Comparison of ENCODE assay signal across 14 mouse cellular contexts in genomic region chr17:36225231-36225824, GRCm38 (mm10). TPM values are rescaled to one million over a fixed set of nuclear protein-coding genes. Genes with fewer than 3 reads are reported as not detected.
DNase-seq lines count a peak whose midpoint lies in the region; ATAC-seq and TF ChIP-seq lines count a peak whose summit lies in the region.
"Had no signal": no experiment of that assay in that cellular context is flagged by ENCODE, and none has a peak within 500 bp of the region (broad histone marks: within the 10 kb centered on the region; RNA-seq: fewer than 3 reads in every experiment).

No protein-coding gene starts in this region.

- peak overlapping the region; percentile 3 to 6; a peak in 1 of 4 replicates for H3K4me3 ChIP-seq in heart, embryonic 14.5 days (ENCODE audit: control insufficient read depth in 1 of 2, insufficient read depth in 1 of 2, low read depth in 1 of 2, low read length in 2 of 2)
- H3K4me3 ChIP-seq in heart, adult 2 months, result no peak overlapping the region
- H3K4me3 ChIP-seq in heart, postnatal 0 days (ENCODE audit: low read depth, low read length), result no peak overlapping the region
- no peak overlapping the region for H3K4me3 ChIP-seq in neural tube, embryonic 13.5 days
- no peak overlapping the region for H3K4me3 ChIP-seq in liver, postnatal 0 days (ENCODE audit: low read depth, low read length)
- H3K4me3 ChIP-seq: liver, embryonic 12.5 days had no signal

- H3K9me3 ChIP-seq in heart, embryonic 14.5 days (ENCODE audit: control insufficient read depth, low read length), result no peaks in the 10 kb centered on the region
- no peaks in the 10 kb centered on the region for H3K9me3 ChIP-seq in heart, postnatal 0 days (replicated peaks; ENCODE audit: control insufficient read depth, low read length)
- no peaks in the 10 kb centered on the region for H3K9me3 ChIP-seq in neural tube, embryonic 13.5 days
- H3K9me3 ChIP-seq in liver, postnatal 0 days (ENCODE audit: low read length), result no peaks in the 10 kb centered on the region
- H3K9me3 ChIP-seq: liver, embryonic 12.5 days had no signal

- H3K27me3 ChIP-seq in heart, embryonic 14.5 days (ENCODE audit: control insufficient read depth, insufficient read depth, low read length), result peaks cover 62% of the 10 kb centered on the region
- H3K27me3 ChIP-seq in heart, adult 2 months (ENCODE audit: control insufficient read depth, insufficient read depth, low read length), result peaks cover 17% of the 10 kb centered on the region
- peaks cover 38% of the 10 kb centered on the region for H3K27me3 ChIP-seq in heart, postnatal 0 days (ENCODE audit: control insufficient read depth, insufficient read depth, low read length)
- peaks cover 43% of the 10 kb centered on the region for H3K27me3 ChIP-seq in neural tube, embryonic 13.5 days
- peaks cover 29% of the 10 kb centered on the region for H3K27me3 ChIP-seq in liver, postnatal 0 days (ENCODE audit: insufficient read depth, low read length)

- no peak overlapping the region for H3K9ac ChIP-seq in heart, embryonic 14.5 days (ENCODE audit: low read length)
- no peak overlapping the region for H3K9ac ChIP-seq in heart, adult 2 months (ENCODE audit: low read depth, low read length)
- H3K9ac ChIP-seq in heart, postnatal 0 days (replicated peaks; ENCODE audit: low read depth, low read length), result no peak overlapping the region
- no peak overlapping the region for H3K9ac ChIP-seq in neural tube, embryonic 13.5 days
- H3K9ac ChIP-seq in liver, postnatal 0 days (replicated peaks), result no peak overlapping the region
- H3K9ac ChIP-seq: liver, embryonic 12.5 days had no signal

- H3K79me2 ChIP-seq in heart, adult 2 months (replicated peaks; ENCODE audit: control insufficient read depth, insufficient read depth, low read length), result no peaks in the 10 kb centered on the region

- intact Hi-C loops in heart, adult 2 months (cut with DNase I), result no loop called here

- TF ChIP-seq POLR2A in heart, adult 2 months (IDR thresholded peaks at IDR 0.05; ENCODE audit: insufficient read depth, low read depth, low read length), result no peak

- TF ChIP-seq CTCF in heart, adult 2 months (IDR thresholded peaks at IDR 0.05), result no peak
- no peak for TF ChIP-seq CTCF in heart, postnatal 0 days (IDR thresholded peaks at IDR 0.05; ENCODE audit: low read depth)
- TF ChIP-seq CTCF in liver, postnatal 0 days (IDR thresholded peaks at IDR 0.05; ENCODE audit: low read depth), result no peak

- H3K4me2 ChIP-seq in heart, embryonic 14.5 days (ENCODE audit: low read length), result peak overlapping the region; percentile 49
- peak overlapping the region; percentile 31; the same call in 1 of the 2 replicates for H3K4me2 ChIP-seq in heart, postnatal 0 days (ENCODE audit: low read depth, low read length)
- H3K4me2 ChIP-seq in neural tube, embryonic 13.5 days, result peak overlapping the region; percentile 18
- no peak overlapping the region for H3K4me2 ChIP-seq in liver, postnatal 0 days (ENCODE audit: low read depth, low read length)
- H3K4me2 ChIP-seq: liver, embryonic 12.5 days had no signal

- no peak for TF ChIP-seq EP300 in heart, adult 2 months (IDR thresholded peaks at IDR 0.05; ENCODE audit: insufficient read depth, low read depth, low read length)
- TF ChIP-seq EP300 in heart, postnatal 0 days (IDR thresholded peaks at IDR 0.05; ENCODE audit: low read depth), result no peak
- no peak for TF ChIP-seq EP300 in liver, postnatal 0 days (IDR thresholded peaks at IDR 0.05; ENCODE audit: low read depth)

- no peak overlapping the region for H3K27ac ChIP-seq in heart, embryonic 14.5 days (replicated peaks in 1 of 2; ENCODE audit: control insufficient read depth in 1 of 2, insufficient read depth in 1 of 2, low read depth in 2 of 2, low read length in 2 of 2)
- no peak overlapping the region for H3K27ac ChIP-seq in heart, adult 2 months
- H3K27ac ChIP-seq in heart, postnatal 0 days (ENCODE audit: low read depth), result no peak overlapping the region
- no peak overlapping the region for H3K27ac ChIP-seq in neural tube, embryonic 13.5 days (replicated peaks)
- no peak overlapping the region for H3K27ac ChIP-seq in liver, postnatal 0 days (ENCODE audit: low read depth)
- H3K27ac ChIP-seq: liver, embryonic 12.5 days had no signal

- 5% methylated on average over 9 of the region's 9 CpGs for WGBS in heart, embryonic 14.5 days
- 9% methylated on average over 9 of the region's 9 CpGs for WGBS in heart, adult 2 months
- 9% methylated on average over 9 of the region's 9 CpGs for WGBS in heart, postnatal 0 days
- WGBS in neural tube, embryonic 13.5 days, result 9% methylated on average over 9 of the region's 9 CpGs
- 12% methylated on average over 9 of the region's 9 CpGs for WGBS in liver, postnatal 0 days (ENCODE audit: insufficient replicate concordance)

- no peaks in the 10 kb centered on the region for H3K36me3 ChIP-seq in heart, embryonic 14.5 days (ENCODE audit: control insufficient read depth, insufficient read depth, low read length)
- no peaks in the 10 kb centered on the region for H3K36me3 ChIP-seq in heart, adult 2 months (ENCODE audit: control insufficient read depth, insufficient read depth, low read length)
- H3K36me3 ChIP-seq in heart, postnatal 0 days (replicated peaks; ENCODE audit: control insufficient read depth, insufficient read depth, low read length), result no peaks in the 10 kb centered on the region
- no peaks in the 10 kb centered on the region for H3K36me3 ChIP-seq in neural tube, embryonic 13.5 days
- H3K36me3 ChIP-seq in liver, postnatal 0 days (replicated peaks; ENCODE audit: insufficient read depth, low read length), result no peaks in the 10 kb centered on the region
- H3K36me3 ChIP-seq: liver, embryonic 12.5 days had no signal

- H3K4me1 ChIP-seq in heart, embryonic 14.5 days (ENCODE audit: control insufficient read depth in 2 of 2, insufficient read depth in 2 of 2, low read length in 2 of 2), result peaks cover 5 to 7% of the 10 kb centered on the region in 2 experiments; a peak in 2 of 4 replicates
- H3K4me1 ChIP-seq in heart, adult 2 months (ENCODE audit: control insufficient read depth, insufficient read depth, low read length), result no peaks in the 10 kb centered on the region
- 0 out of 2 replicates have a peak, but pooled peaks cover 6% of the 10 kb centered on the region for H3K4me1 ChIP-seq in heart, postnatal 0 days (ENCODE audit: control insufficient read depth, insufficient read depth)
- H3K4me1 ChIP-seq in neural tube, embryonic 13.5 days (replicated peaks), result no peaks in the 10 kb centered on the region
- no peaks in the 10 kb centered on the region for H3K4me1 ChIP-seq in liver, postnatal 0 days (ENCODE audit: insufficient read depth)
- H3K4me1 ChIP-seq: liver, embryonic 12.5 days had no signal

- no peak for DNase-seq in heart, adult 2 months
- DNase-seq in right cerebral cortex, postnatal 10 days (ENCODE audit: low spot score in 2 of 2), result peak; percentile 30 to 45
- DNase-seq in right cerebral cortex, adult 2 months (ENCODE audit: low spot score in 2 of 2), result no peak
- DNase-seq in heart, postnatal 0 days (ENCODE audit: low spot score), result no peak
- no peak for DNase-seq in spleen, adult 18-20 months
- no peak for DNase-seq in liver, postnatal 0 days
- DNase-seq: embryo, embryonic 11 days; kidney, adult 11 months had no signal

- ATAC-seq in heart, embryonic 14.5 days (ENCODE audit: insufficient number of reproducible peaks, insufficient read depth, low FRiP score, low read depth), result no peak
- no peak for ATAC-seq in heart, postnatal 0 days (ENCODE audit: insufficient read depth, low read depth)
- no peak for ATAC-seq in neural tube, embryonic 13.5 days (ENCODE audit: low read depth)
- ATAC-seq in liver, postnatal 0 days, result no peak
- ATAC-seq: activated CD4-positive, CD25-positive, alpha-beta regulatory T cell, adult 4 months; liver, embryonic 12.5 days had no signal

RNA-seq across cellular contexts. Expression of gene Rpp21, which starts 32.5 kb away (rescaled TPM):
- polyA plus RNA-seq in heart, embryonic 14.5 days (2014; fragmentation: Nextera tagmentation; extraction: Ambion mirVana), result 108 and 111 TPM in 2 replicates
- total RNA-seq in heart, adult 2 months (2021), result 10 to 100 TPM; 35.5 to 43.8 TPM
- polyA plus RNA-seq in heart, adult 2 months (2012; rRNA removed), result 49.8 and 59.1 TPM in 2 replicates
- 5.5 and 28.3 TPM in 2 replicates for total RNA-seq in heart, postnatal 0 days (2014; rRNA removed; ENCODE audit: low replicate concordance)
- polyA plus RNA-seq in heart, postnatal 0 days (2015; fragmentation: Nextera tagmentation; extraction: Ambion mirVana), result 89.0 and 97.8 TPM in 2 replicates
- polyA plus RNA-seq in neural tube, embryonic 13.5 days (2015; fragmentation: Nextera tagmentation; extraction: Ambion mirVana), result 93.9 and 122 TPM in 2 replicates
- polyA plus RNA-seq in liver, postnatal 0 days (2015; fragmentation: Nextera tagmentation; extraction: Ambion mirVana), result 53.2 and 55.1 TPM in 2 replicates

RNA-seq across cellular contexts. Expression of gene H2-T3, which starts 35.2 kb away (rescaled TPM):
- not detected in 2 replicates for polyA plus RNA-seq in heart, embryonic 14.5 days (2014; fragmentation: Nextera tagmentation; extraction: Ambion mirVana)
- total RNA-seq in heart, adult 2 months (2021), result not detected
- not detected in 2 replicates for polyA plus RNA-seq in heart, adult 2 months (2012; rRNA removed)
- total RNA-seq in heart, postnatal 0 days (2014; rRNA removed; ENCODE audit: low replicate concordance), result not detected in 2 replicates
- not detected in 2 replicates for polyA plus RNA-seq in heart, postnatal 0 days (2015; fragmentation: Nextera tagmentation; extraction: Ambion mirVana)
- not detected in 2 replicates for polyA plus RNA-seq in neural tube, embryonic 13.5 days (2015; fragmentation: Nextera tagmentation; extraction: Ambion mirVana)
- not detected in 2 replicates for polyA plus RNA-seq in liver, postnatal 0 days (2015; fragmentation: Nextera tagmentation; extraction: Ambion mirVana)
- total RNA-seq: layer of hippocampus, adult 8-10 months had no signal
- polyA plus RNA-seq: frontal cortex, adult 2 months; liver, embryonic 12.5 days had no signal

RNA-seq across cellular contexts. Expression of gene Trim39, which starts 46.7 kb away (rescaled TPM):
- polyA plus RNA-seq in heart, embryonic 14.5 days (2014; fragmentation: Nextera tagmentation; extraction: Ambion mirVana), result 8.7 and 9.5 TPM in 2 replicates
- total RNA-seq in heart, adult 2 months (2021), result 1 to 10 TPM; 6.7 to 7.6 TPM
- 6.0 and 8.7 TPM in 2 replicates for polyA plus RNA-seq in heart, adult 2 months (2012; rRNA removed)
- total RNA-seq in heart, postnatal 0 days (2014; rRNA removed; ENCODE audit: low replicate concordance), result 7.4 and 14.3 TPM in 2 replicates
- polyA plus RNA-seq in heart, postnatal 0 days (2015; fragmentation: Nextera tagmentation; extraction: Ambion mirVana), result 4.8 and 5.1 TPM in 2 replicates
- polyA plus RNA-seq in neural tube, embryonic 13.5 days (2015; fragmentation: Nextera tagmentation; extraction: Ambion mirVana), result 26.4 and 27.2 TPM in 2 replicates
- 2.7 and 3.6 TPM in 2 replicates for polyA plus RNA-seq in liver, postnatal 0 days (2015; fragmentation: Nextera tagmentation; extraction: Ambion mirVana)

RNA-seq across cellular contexts. Expression of gene Gm8909, which starts 57.0 kb away (rescaled TPM):
- not detected in 2 replicates for polyA plus RNA-seq in heart, embryonic 14.5 days (2014; fragmentation: Nextera tagmentation; extraction: Ambion mirVana)
- under 1 TPM in 1 of 2 experiments, not detected in 1; 0.29 TPM for total RNA-seq in heart, adult 2 months (2021)
- not detected in 2 replicates for polyA plus RNA-seq in heart, adult 2 months (2012; rRNA removed)
- total RNA-seq in heart, postnatal 0 days (2014; rRNA removed; ENCODE audit: low replicate concordance), result not detected in 2 replicates
- polyA plus RNA-seq in heart, postnatal 0 days (2015; fragmentation: Nextera tagmentation; extraction: Ambion mirVana), result not detected in 2 replicates
- not detected in 2 replicates for polyA plus RNA-seq in neural tube, embryonic 13.5 days (2015; fragmentation: Nextera tagmentation; extraction: Ambion mirVana)
- not detected in 2 replicates for polyA plus RNA-seq in liver, postnatal 0 days (2015; fragmentation: Nextera tagmentation; extraction: Ambion mirVana)
- total RNA-seq: layer of hippocampus, adult 8-10 months had no signal
- polyA plus RNA-seq: frontal cortex, adult 2 months; liver, embryonic 12.5 days had no signal

Comparison
In these comparisons a context has a peak if more than half of its experiments do, and no peak if none do; other contexts are left out.
1. H3K4me3 ChIP-seq: peak in heart, embryonic 14.5 days (2 of 2); none in heart, adult 2 months (single experiment), heart, postnatal 0 days (single experiment), neural tube, embryonic 13.5 days (single experiment) and liver, postnatal 0 days (single experiment).
2. DNase-seq: peak in right cerebral cortex, postnatal 10 days (2 of 2); none in heart, adult 2 months (0 of 2), right cerebral cortex, adult 2 months (0 of 2), heart, postnatal 0 days (single experiment), spleen, adult 18-20 months (0 of 2) and liver, postnatal 0 days (single experiment).